Mouse (Mus musculus) mouse trophoblast stem cell (cell line): Measurements from ENCODE around the gene Hand2.

ENCODE experiments used
- in situ Hi-C, 2 experiments: fragments of 300-500 bp; cut with MseI, MboI; formaldehyde crosslinking; loops; 2 replicates in 1 of 2; 3 replicates in 1 of 2; pipeline ENCODE4 v1.15.1; 2025

Gene Hand2

GRCm38 (mm10) chr8:57324671-57325070 is 3.9 kb downstream of the Hand2 start:
- in situ Hi-C loops, result no loop called here

GRCm38 (mm10) chr8:57325111-57325891 is 4.5 kb downstream of the Hand2 start:
- in situ Hi-C loops, result no loop called here

- in situ Hi-C loops, result no loop called here
These were observed 5.6 kb downstream of the Hand2 start for GRCm38 (mm10) chr8:57326091-57327065.

- in situ Hi-C loops, result no loop called here
These were observed 6.7 kb downstream of the Hand2 start for GRCm38 (mm10) chr8:57327281-57328160.

GRCm38 (mm10) chr8:57328161-57328920 is 7.6 kb downstream of the Hand2 start:
- in situ Hi-C loops, result no loop called here

GRCm38 (mm10) chr8:57328931-57329341 is 8.2 kb downstream of the Hand2 start:
- in situ Hi-C loops, result no loop called here

- in situ Hi-C loops, result no loop called here
These were observed 9.3 kb downstream of the Hand2 start for GRCm38 (mm10) chr8:57330106-57330505.

- in situ Hi-C loops, result no loop called here
These were observed 11.2 kb downstream of the Hand2 start for GRCm38 (mm10) chr8:57331727-57332630.

GRCm38 (mm10) chr8:57332676-57333482 is 12.1 kb downstream of the Hand2 start:
- in situ Hi-C loops, result no loop called here

- in situ Hi-C loops, result no loop called here
These were observed 12.6 kb downstream of the Hand2 start for GRCm38 (mm10) chr8:57333483-57333770.

- in situ Hi-C loops, result no loop called here
These were observed 13.2 kb downstream of the Hand2 start for GRCm38 (mm10) chr8:57333795-57334551.

- in situ Hi-C loops, result no loop called here
These were observed 13.9 kb downstream of the Hand2 start for GRCm38 (mm10) chr8:57334714-57335113.

GRCm38 (mm10) chr8:57337271-57338030 is 16.7 kb downstream of the Hand2 start:
- in situ Hi-C loops, result no loop called here

GRCm38 (mm10) chr8:57339711-57340650 is 19.2 kb downstream of the Hand2 start:
- in situ Hi-C loops, result no loop called here

- in situ Hi-C loops, result no loop called here
These were observed 20.2 kb downstream of the Hand2 start for GRCm38 (mm10) chr8:57340840-57341540.

- in situ Hi-C loops, result no loop called here
These were observed 20.7 kb downstream of the Hand2 start for GRCm38 (mm10) chr8:57341541-57341840.
